In genomic region chr10:128518833-128519232, GRCm38 (mm10) we compare ENCODE assay signal across 10 mouse cellular contexts. TPM values are rescaled to one million over a fixed set of nuclear protein-coding genes. Genes with fewer than 3 reads are reported as not detected.
DNase-seq lines count a peak whose midpoint lies in the region; ATAC-seq and TF ChIP-seq lines count a peak whose summit lies in the region.
"Had no signal": no experiment of that assay in that cellular context is flagged by ENCODE, and none has a peak within 500 bp of the region (broad histone marks: within the 10 kb centered on the region; RNA-seq: fewer than 3 reads in every experiment).

No protein-coding gene starts in this region.

- H3K27me3 ChIP-seq in intestine, postnatal 0 days (replicated peaks; ENCODE audit: control insufficient read depth, insufficient read depth, low read length): no peaks in the 10 kb centered on the region
- H3K27me3 ChIP-seq in intestine, embryonic 15.5 days (replicated peaks): no peaks in the 10 kb centered on the region
- no peaks in the 10 kb centered on the region for H3K27me3 ChIP-seq in C2C12 (ENCODE audit: control insufficient read depth, insufficient read depth, insufficient read length)
- no peaks in the 10 kb centered on the region for H3K27me3 ChIP-seq in liver, postnatal 0 days (ENCODE audit: insufficient read depth, low read length)
- H3K27me3 ChIP-seq in neural tube, embryonic 15.5 days (replicated peaks): peaks cover 12% of the 10 kb centered on the region; the same call in 1 of the 2 replicates

- H3K9ac ChIP-seq in intestine, postnatal 0 days (ENCODE audit: low read depth, low read length): no peak overlapping the region
- H3K9ac ChIP-seq in intestine, embryonic 15.5 days: no peak overlapping the region
- no peak overlapping the region for H3K9ac ChIP-seq in liver, postnatal 0 days (replicated peaks)
- H3K9ac ChIP-seq in neural tube, embryonic 15.5 days (replicated peaks): no peak overlapping the region
- H3K9ac ChIP-seq: embryonic facial prominence, embryonic 15.5 days; limb, embryonic 12.5 days had no signal

- no peaks in the 10 kb centered on the region for H3K9me3 ChIP-seq in intestine, postnatal 0 days (ENCODE audit: control insufficient read depth)
- no peaks in the 10 kb centered on the region for H3K9me3 ChIP-seq in intestine, embryonic 15.5 days
- no peaks in the 10 kb centered on the region for H3K9me3 ChIP-seq in liver, postnatal 0 days (ENCODE audit: low read length)
- no peaks in the 10 kb centered on the region for H3K9me3 ChIP-seq in neural tube, embryonic 15.5 days (replicated peaks)
- H3K9me3 ChIP-seq: embryonic facial prominence, embryonic 15.5 days; limb, embryonic 12.5 days had no signal

- no peak for TF ChIP-seq POLR2A in embryonic fibroblast, embryonic 13.5 days (IDR thresholded peaks at IDR 0.05; ENCODE audit: low read depth, low read length)

- no peak overlapping the region for H3K27ac ChIP-seq in intestine, postnatal 0 days (ENCODE audit: low read depth, low read length)
- no peak overlapping the region for H3K27ac ChIP-seq in intestine, embryonic 15.5 days
- no peak overlapping the region for H3K27ac ChIP-seq in embryonic fibroblast, embryonic 13.5 days (ENCODE audit: insufficient read depth, low read length)
- H3K27ac ChIP-seq in liver, postnatal 0 days (ENCODE audit: low read depth): no peak overlapping the region
- no peak overlapping the region for H3K27ac ChIP-seq in neural tube, embryonic 15.5 days (replicated peaks)
- H3K27ac ChIP-seq: embryonic facial prominence, embryonic 15.5 days; limb, embryonic 12.5 days had no signal

- H3K36me3 ChIP-seq in intestine, postnatal 0 days (ENCODE audit: control insufficient read depth, insufficient read depth): peaks cover 64% of the 10 kb centered on the region
- peaks cover 30% of the 10 kb centered on the region; the same call in 1 of the 2 replicates for H3K36me3 ChIP-seq in intestine, embryonic 15.5 days
- H3K36me3 ChIP-seq in C2C12 (ENCODE audit: control insufficient read depth, insufficient read depth): peaks cover 89% of the 10 kb centered on the region
- peaks cover 57% of the 10 kb centered on the region for H3K36me3 ChIP-seq in liver, postnatal 0 days (replicated peaks; ENCODE audit: insufficient read depth, low read length)
- peaks cover 22% of the 10 kb centered on the region for H3K36me3 ChIP-seq in neural tube, embryonic 15.5 days

- WGBS in intestine, postnatal 0 days: 79% methylated on average over 7 of the region's 7 CpGs
- WGBS in intestine, embryonic 15.5 days: 76% methylated on average over 7 of the region's 7 CpGs
- WGBS in liver, postnatal 0 days (ENCODE audit: insufficient replicate concordance): 84% methylated on average over 7 of the region's 7 CpGs
- 77% methylated on average over 7 of the region's 7 CpGs for WGBS in neural tube, embryonic 15.5 days

- peak; percentile 75 for TF ChIP-seq CTCF in intestine, postnatal 0 days (IDR thresholded peaks at IDR 0.05; ENCODE audit: low read depth)
- peak; percentile 53 for TF ChIP-seq CTCF in C2C12 (IDR thresholded peaks at IDR 0.05; ENCODE audit: control insufficient read depth, insufficient read depth, insufficient read length)
- TF ChIP-seq CTCF in embryonic fibroblast, embryonic 13.5 days (IDR thresholded peaks at IDR 0.05; ENCODE audit: borderline replicate concordance, insufficient read depth, low read length): peak; percentile 38; the same call in 1 of the 2 replicates
- peak; percentile 74 for TF ChIP-seq CTCF in liver, postnatal 0 days (IDR thresholded peaks at IDR 0.05; ENCODE audit: low read depth)

- no peaks in the 10 kb centered on the region for H3K4me1 ChIP-seq in intestine, postnatal 0 days (replicated peaks; ENCODE audit: control insufficient read depth, insufficient read depth, low read length)
- no peaks in the 10 kb centered on the region for H3K4me1 ChIP-seq in intestine, embryonic 15.5 days (replicated peaks)
- no peaks in the 10 kb centered on the region for H3K4me1 ChIP-seq in embryonic fibroblast, embryonic 13.5 days (ENCODE audit: control insufficient read depth, insufficient read depth, low read length)
- no peaks in the 10 kb centered on the region for H3K4me1 ChIP-seq in liver, postnatal 0 days (ENCODE audit: insufficient read depth)
- peaks cover 2% of the 10 kb centered on the region; the same call in 1 of the 2 replicates for H3K4me1 ChIP-seq in neural tube, embryonic 15.5 days

- no peak for ATAC-seq in intestine, postnatal 0 days
- no peak for ATAC-seq in intestine, embryonic 15.5 days
- ATAC-seq in liver, postnatal 0 days: peak; percentile 55; the same call in 1 of the 2 replicates
- ATAC-seq in neural tube, embryonic 15.5 days (ENCODE audit: low FRiP score): no peak

- DNase-seq in MN1 (ENCODE audit: low spot score): peak; percentile 60
- peak; percentile 61 for DNase-seq in liver, postnatal 0 days
- peak; percentile 55 to 58 for DNase-seq in thymus, postnatal 36 days

- H3K79me2 ChIP-seq in C2C12 (ENCODE audit: control insufficient read depth, insufficient read depth): peaks cover 16% of the 10 kb centered on the region

- H3K4me2 ChIP-seq in intestine, postnatal 0 days (replicated peaks; ENCODE audit: low read depth): no peak overlapping the region
- H3K4me2 ChIP-seq in intestine, embryonic 15.5 days (replicated peaks): no peak overlapping the region
- no peak overlapping the region for H3K4me2 ChIP-seq in liver, postnatal 0 days (ENCODE audit: low read depth, low read length)
- no peak overlapping the region for H3K4me2 ChIP-seq in neural tube, embryonic 15.5 days
- H3K4me2 ChIP-seq: embryonic facial prominence, embryonic 15.5 days; limb, embryonic 12.5 days had no signal

- no peak overlapping the region for H3ac ChIP-seq in C2C12 (ENCODE audit: control insufficient read depth, insufficient read length, low read depth)

- no peaks in the 10 kb centered on the region for H3K79me3 ChIP-seq in C2C12 (ENCODE audit: low read depth)

- no peak for TF ChIP-seq EP300 in liver, postnatal 0 days (IDR thresholded peaks at IDR 0.05; ENCODE audit: low read depth)

- no peak overlapping the region for H3K4me3 ChIP-seq in intestine, postnatal 0 days (ENCODE audit: low read depth, low read length)
- no peak overlapping the region for H3K4me3 ChIP-seq in intestine, embryonic 15.5 days (replicated peaks)
- H3K4me3 ChIP-seq in C2C12 (ENCODE audit: insufficient read depth, poor library complexity, severe bottlenecking): no peak overlapping the region
- no peak overlapping the region for H3K4me3 ChIP-seq in embryonic fibroblast, embryonic 13.5 days (ENCODE audit: insufficient read depth, low read length)
- no peak overlapping the region for H3K4me3 ChIP-seq in liver, postnatal 0 days (ENCODE audit: low read depth, low read length)
- no peak overlapping the region for H3K4me3 ChIP-seq in neural tube, embryonic 15.5 days (replicated peaks)
- H3K4me3 ChIP-seq: embryonic facial prominence, embryonic 15.5 days; limb, embryonic 12.5 days had no signal

TF ChIP-seq in C2C12, 6 proteins besides CTCF, POLR2A, EP300 and RAD21 (continues in another document):
- TF ChIP-seq MAX (IDR thresholded peaks at IDR 0.05) (no peak), FOSL1 (IDR thresholded peaks at IDR 0.05; ENCODE audit: insufficient read depth, low read length, poor library complexity, severe bottlenecking) (no peak)

RNA-seq across cellular contexts. Expression of gene Esyt1, which starts 6.8 kb away (rescaled TPM):
- polyA plus RNA-seq in intestine, postnatal 0 days (2015; fragmentation: Nextera tagmentation; extraction: Ambion mirVana): 11.7 and 12.5 TPM in 2 replicates
- 28.4 and 29.3 TPM in 2 replicates for polyA plus RNA-seq in intestine, embryonic 15.5 days (2015; fragmentation: Nextera tagmentation; extraction: Ambion mirVana)
- 120 TPM for polyA plus RNA-seq in C2C12 (2012; fragmentation: generic; extraction: Trizol)
- 75.2 and 83.3 TPM in 2 replicates for polyA plus RNA-seq in embryonic fibroblast, embryonic 13.5 days (2011; ENCODE audit: insufficient read length, low read depth, missing spikeins)
- 6.6 and 7.6 TPM in 2 replicates for polyA plus RNA-seq in liver, postnatal 0 days (2015; fragmentation: Nextera tagmentation; extraction: Ambion mirVana)
- 20.7 and 30.0 TPM in 2 replicates for polyA plus RNA-seq in neural tube, embryonic 15.5 days (2015; fragmentation: Nextera tagmentation; extraction: Ambion mirVana)

RNA-seq across cellular contexts. Expression of gene Myl6b, which starts 20.3 kb away (rescaled TPM):
- polyA plus RNA-seq in intestine, postnatal 0 days (2015; fragmentation: Nextera tagmentation; extraction: Ambion mirVana): 1.3 and 1.8 TPM in 2 replicates
- 2.4 and 2.7 TPM in 2 replicates for polyA plus RNA-seq in intestine, embryonic 15.5 days (2015; fragmentation: Nextera tagmentation; extraction: Ambion mirVana)
- polyA plus RNA-seq in C2C12 (2012; fragmentation: generic; extraction: Trizol): 16.7 TPM
- polyA plus RNA-seq in embryonic fibroblast, embryonic 13.5 days (2011; ENCODE audit: insufficient read length, low read depth, missing spikeins): 9.4 and 10.6 TPM in 2 replicates
- polyA plus RNA-seq in liver, postnatal 0 days (2015; fragmentation: Nextera tagmentation; extraction: Ambion mirVana): 1.5 and 1.7 TPM in 2 replicates
- polyA plus RNA-seq in neural tube, embryonic 15.5 days (2015; fragmentation: Nextera tagmentation; extraction: Ambion mirVana): 7.0 and 7.7 TPM in 2 replicates

RNA-seq across cellular contexts. Expression of gene Myl6, which starts 24.9 kb away (rescaled TPM):
- 2,493 and 2,543 TPM in 2 replicates for polyA plus RNA-seq in intestine, postnatal 0 days (2015; fragmentation: Nextera tagmentation; extraction: Ambion mirVana)
- 1,676 and 1,825 TPM in 2 replicates for polyA plus RNA-seq in intestine, embryonic 15.5 days (2015; fragmentation: Nextera tagmentation; extraction: Ambion mirVana)
- polyA plus RNA-seq in C2C12 (2012; fragmentation: generic; extraction: Trizol): 3,169 TPM
- polyA plus RNA-seq in embryonic fibroblast, embryonic 13.5 days (2011; ENCODE audit: insufficient read length, low read depth, missing spikeins): 2,243 and 2,568 TPM in 2 replicates
- 437 and 442 TPM in 2 replicates for polyA plus RNA-seq in liver, postnatal 0 days (2015; fragmentation: Nextera tagmentation; extraction: Ambion mirVana)
- 999 and 1,090 TPM in 2 replicates for polyA plus RNA-seq in neural tube, embryonic 15.5 days (2015; fragmentation: Nextera tagmentation; extraction: Ambion mirVana)

RNA-seq across cellular contexts. Expression of gene Zc3h10, which starts 28.7 kb away (rescaled TPM):
- polyA plus RNA-seq in intestine, postnatal 0 days (2015; fragmentation: Nextera tagmentation; extraction: Ambion mirVana): 10.0 and 10.4 TPM in 2 replicates
- polyA plus RNA-seq in intestine, embryonic 15.5 days (2015; fragmentation: Nextera tagmentation; extraction: Ambion mirVana): 14.5 and 15.2 TPM in 2 replicates
- 13.0 TPM for polyA plus RNA-seq in C2C12 (2012; fragmentation: generic; extraction: Trizol)
- polyA plus RNA-seq in embryonic fibroblast, embryonic 13.5 days (2011; ENCODE audit: insufficient read length, low read depth, missing spikeins): 4.7 and 6.0 TPM in 2 replicates
- polyA plus RNA-seq in liver, postnatal 0 days (2015; fragmentation: Nextera tagmentation; extraction: Ambion mirVana): 5.0 and 5.4 TPM in 2 replicates
- polyA plus RNA-seq in neural tube, embryonic 15.5 days (2015; fragmentation: Nextera tagmentation; extraction: Ambion mirVana): 16.0 and 16.2 TPM in 2 replicates

RNA-seq across cellular contexts. Expression of gene Rpl41, which starts 30.3 kb away (rescaled TPM):
- polyA plus RNA-seq in intestine, postnatal 0 days (2015; fragmentation: Nextera tagmentation; extraction: Ambion mirVana): 2,426 and 2,428 TPM in 2 replicates
- 3,667 and 3,915 TPM in 2 replicates for polyA plus RNA-seq in intestine, embryonic 15.5 days (2015; fragmentation: Nextera tagmentation; extraction: Ambion mirVana)
- polyA plus RNA-seq in C2C12 (2012; fragmentation: generic; extraction: Trizol): 13,760 TPM
- polyA plus RNA-seq in embryonic fibroblast, embryonic 13.5 days (2011; ENCODE audit: insufficient read length, low read depth, missing spikeins): 2,862 and 3,188 TPM in 2 replicates
- polyA plus RNA-seq in liver, postnatal 0 days (2015; fragmentation: Nextera tagmentation; extraction: Ambion mirVana): 2,058 and 2,065 TPM in 2 replicates
- 2,372 and 2,481 TPM in 2 replicates for polyA plus RNA-seq in neural tube, embryonic 15.5 days (2015; fragmentation: Nextera tagmentation; extraction: Ambion mirVana)
